Mouse (Mus musculus) embryonic facial prominence, embryonic 15.5 days (tissue): ENCODE data around the gene Rasgef1c. TPM values are rescaled to one million over a fixed set of nuclear protein-coding genes. Genes with fewer than 3 reads are reported as not detected.

Experiments
- ATAC-seq: fragments of 200-750 bp; cut with Nextera tagmentation; 2 replicates; pipeline ENCODE4 v1.8.0; 2017; ENCODE audit warnings: low read depth, moderate TSS enrichment; ENCODE audit not compliant: insufficient number of reproducible peaks, low FRiP score, low TSS enrichment
- H3K27ac ChIP-seq: fragments of 300-500 bp; sonication (generic); replicated peaks from 2 replicates; pipeline ENCODE4 v1.5.1; 2015; ENCODE audit warnings: mild to moderate bottlenecking, inconsistent platforms
- H3K27me3 ChIP-seq: fragments of 300-500 bp; sonication (generic); 2 replicates; pipeline ENCODE4 v1.6.1; 2015; ENCODE audit warnings: inconsistent platforms
- H3K36me3 ChIP-seq: fragments of 300-500 bp; sonication (generic); 2 replicates; pipeline ENCODE4 v1.6.1; 2015; ENCODE audit warnings: mild to moderate bottlenecking, inconsistent platforms
- H3K4me1 ChIP-seq: fragments of 300-500 bp; sonication (generic); 2 replicates; pipeline ENCODE4 v1.6.1; 2015; ENCODE audit warnings: inconsistent platforms
- H3K4me2 ChIP-seq: fragments of 300-500 bp; sonication (generic); replicated peaks from 2 replicates; pipeline ENCODE4 v1.6.1; 2015; ENCODE audit warnings: mild to moderate bottlenecking, inconsistent platforms
- H3K4me3 ChIP-seq: fragments of 300-500 bp; sonication (generic); replicated peaks from 2 replicates; pipeline ENCODE4 v1.5.1; 2015; ENCODE audit warnings: mild to moderate bottlenecking, inconsistent platforms
- H3K9ac ChIP-seq: fragments of 300-500 bp; sonication (generic); 2 replicates; pipeline ENCODE4 v1.6.1; 2015; ENCODE audit warnings: inconsistent platforms
- H3K9me3 ChIP-seq: fragments of 300-500 bp; sonication (generic); replicated peaks from 2 replicates; pipeline ENCODE4 v1.6.1; 2016; ENCODE audit warnings: inconsistent platforms
- WGBS: fragments of 180-500 bp; shearing (Covaris S2); methylation state at CpG from one replicate; pipeline ENCODE4 v1.1.7; 2015; 5-methylcytosine and 5-hydroxymethylcytosine counted together
- microRNA-seq: library from miRNA; unstranded; fragments of <30 nt; microRNA quantifications from one replicate; pipeline ENCODE4, GENCODE M21; 2016; ENCODE audit warnings: borderline number of aligned reads
- polyA plus RNA-seq: library from polyadenylated mRNA; unstranded; fragments of >200 nt; fragmentation: Nextera tagmentation; extraction: Ambion mirVana; gene quantifications from 2 replicates; pipeline ENCODE4 v1.2.1, GENCODE M21; 2015

Rasgef1c gene
- polyA plus RNA-seq, 1 experiment from 2014 or later, result 0.99 TPM

DNA sequence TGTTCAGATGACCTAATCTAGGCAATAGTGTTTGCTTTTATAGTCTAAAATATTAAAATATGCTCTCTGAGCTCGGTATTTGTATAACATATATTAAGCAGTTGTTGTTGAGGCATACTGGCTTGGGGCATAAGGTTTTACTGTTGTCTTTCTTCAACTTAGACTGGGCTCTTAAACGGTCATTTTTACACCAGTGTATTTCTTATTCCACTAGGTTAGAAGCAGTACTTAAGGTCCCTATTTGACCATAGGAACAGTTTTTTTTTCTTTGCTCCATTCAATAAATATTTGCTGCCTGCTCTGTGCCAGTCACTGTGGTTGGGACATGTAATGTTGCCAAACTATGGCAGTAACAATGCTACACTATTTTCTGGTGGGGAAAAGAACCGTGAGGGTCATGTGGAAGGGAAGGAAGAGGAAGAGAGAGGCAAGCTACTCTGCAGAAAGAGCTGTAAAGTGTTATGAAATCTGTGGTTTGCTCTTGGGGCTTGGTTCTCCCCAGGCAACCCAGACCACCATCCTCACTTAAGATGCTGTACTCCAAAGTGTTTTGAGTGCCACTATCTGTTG lies 125.0 kb downstream of the Rasgef1c start:
- peak overlapping the region; percentile 61 for H3K4me2 ChIP-seq
- WGBS, result 23% methylated on average over 3 of the region's 3 CpGs
- no peak overlapping the region for H3K9ac ChIP-seq
- no peaks in the 10 kb centered on the region for H3K36me3 ChIP-seq
- ATAC-seq, result no peak
- H3K9me3 ChIP-seq, result no peaks in the 10 kb centered on the region
- peaks cover 19% of the 10 kb centered on the region for H3K4me1 ChIP-seq
- no peaks in the 10 kb centered on the region for H3K27me3 ChIP-seq
- no peak overlapping the region for H3K27ac ChIP-seq
- H3K4me3 ChIP-seq, result peak overlapping the region; percentile 77

DNA sequence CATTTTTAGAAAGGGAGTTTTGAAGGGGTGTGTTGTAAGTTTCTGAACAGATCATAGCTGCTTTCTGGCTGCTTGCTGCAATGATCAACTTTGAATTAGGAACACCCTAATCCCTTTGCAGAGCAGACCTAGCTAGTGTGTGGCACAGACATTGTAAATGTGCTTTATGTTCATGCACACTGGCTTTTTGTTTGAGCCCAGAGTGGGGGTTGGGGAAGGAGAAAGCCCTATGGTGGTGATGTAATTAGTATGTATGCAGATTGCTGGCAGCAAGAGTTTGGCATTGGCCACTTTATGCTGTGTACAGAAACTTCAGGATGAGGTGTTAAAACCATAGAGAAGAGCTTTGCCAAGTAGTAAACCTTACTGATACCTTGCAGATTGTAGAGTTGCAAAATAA lies 126.8 kb downstream of the Rasgef1c start:
- H3K36me3 ChIP-seq, result no peaks in the 10 kb centered on the region
- ATAC-seq, result no peak
- peaks cover 19% of the 10 kb centered on the region for H3K4me1 ChIP-seq
- no peak overlapping the region for H3K27ac ChIP-seq
- no peaks in the 10 kb centered on the region for H3K27me3 ChIP-seq
- H3K9ac ChIP-seq, result no peak overlapping the region
- H3K9me3 ChIP-seq, result no peaks in the 10 kb centered on the region
- H3K4me2 ChIP-seq, result no peak overlapping the region
- H3K4me3 ChIP-seq, result no peak overlapping the region

Small RNA genes within 50 kb of the gene (microRNA-seq; reads per million reads assigned to microRNA genes)
- not detected for gene Gm23492

Other genes with a start within 250 kb of the Rasgef1c start
- gene Scgb3a1, start 238.2 kb upstream of the Rasgef1c start, polyA plus RNA-seq, result not detected in 2 replicates
- gene Cnot6, start 189.1 kb upstream of the Rasgef1c start, polyA plus RNA-seq, result 54.8 TPM in 2 replicates
- gene Gfpt2, start 107.7 kb upstream of the Rasgef1c start, polyA plus RNA-seq, result 23.8 and 23.9 TPM in 2 replicates
- 31.5 and 34.0 TPM in 2 replicates for gene Mapk9, start 55.1 kb upstream of the Rasgef1c start, polyA plus RNA-seq
- 74.5 and 77.2 TPM in 2 replicates for gene Rnf130, start 123.5 kb downstream of the Rasgef1c start, polyA plus RNA-seq
- gene Tbc1d9b, start 229.6 kb downstream of the Rasgef1c start, polyA plus RNA-seq, result 46.6 TPM in 2 replicates